Mouse (Mus musculus) MEL (cell line): ENCODE results near the gene Emilin2. TPM values are rescaled to one million over a fixed set of nuclear protein-coding genes. Genes with fewer than 3 reads are reported as not detected.

Experiments used
- DNase-seq: peaks from one replicate; pipeline ENCODE4 v3.0.0; 2011; ENCODE audit warnings: low read depth, low spot score
- H3K27ac ChIP-seq: 2 replicates; pipeline ENCODE4 v1.5.1; 2012; ENCODE audit warnings: low read depth, mild to moderate bottlenecking, control low read depth, low read length, moderate library complexity; ENCODE audit not compliant: control insufficient read depth
- H3K27me3 ChIP-seq, 2 experiments: fragments of 150-350 bp in 1 of 2; sonication (generic) in 1 of 2; 2 replicates each; pipeline ENCODE4 v1.6.1; 2012; ENCODE audit warnings: low read length in 2 of 2, mild to moderate bottlenecking in 2 of 2, improper control_type of control experiment in 1 of 2, moderate library complexity in 1 of 2; ENCODE audit not compliant: insufficient read depth in 2 of 2, control insufficient read depth in 1 of 2
- H3K36me3 ChIP-seq, 2 experiments: 2 replicates each; pipeline ENCODE4 v1.6.1; 2012 to 2014; ENCODE audit warnings: low read length in 2 of 2, improper control_type of control experiment in 1 of 2, inconsistent platforms in 1 of 2, mild to moderate bottlenecking in 1 of 2; ENCODE audit not compliant: insufficient read depth in 2 of 2, control insufficient read depth in 1 of 2
- H3K4me1 ChIP-seq, 2 experiments: fragments of 150-350 bp in 1 of 2; sonication (generic) in 1 of 2; 2 replicates each; pipeline ENCODE4 v1.6.1; 2012; ENCODE audit warnings: low read length in 2 of 2, improper control_type of control experiment in 1 of 2, mild to moderate bottlenecking in 1 of 2; ENCODE audit not compliant: insufficient read depth in 2 of 2, control insufficient read depth in 1 of 2
- H3K4me3 ChIP-seq, 2 experiments: fragments of 150-350 bp in 1 of 2; sonication (generic) in 1 of 2; 2 replicates each; pipeline ENCODE4 v1.5.1; 2012; ENCODE audit warnings: low read depth in 2 of 2, low read length in 2 of 2, mild to moderate bottlenecking in 2 of 2, moderate library complexity in 2 of 2, control low read depth in 1 of 2, improper control_type of control experiment in 1 of 2; ENCODE audit not compliant: control insufficient read depth in 1 of 2, insufficient read depth in 1 of 2
- H3K79me2 ChIP-seq: 2 replicates; pipeline ENCODE4 v1.6.1; 2012; ENCODE audit warnings: mild to moderate bottlenecking, low read length, moderate library complexity; ENCODE audit not compliant: control insufficient read depth, poor library complexity, insufficient read depth
- H3K9ac ChIP-seq: 2 replicates; pipeline ENCODE4 v1.6.1; 2012; ENCODE audit warnings: low read depth, mild to moderate bottlenecking, control low read depth, low read length, moderate library complexity; ENCODE audit not compliant: control insufficient read depth, poor library complexity, severe bottlenecking
- H3K9me3 ChIP-seq: fragments of 150-350 bp; sonication (generic); replicated peaks from 2 replicates; pipeline ENCODE4 v1.6.1; 2012; ENCODE audit warnings: mild to moderate bottlenecking, low read length, improper control_type of control experiment, moderate library complexity; ENCODE audit not compliant: insufficient read depth
- BHLHE40 ChIP-seq: IDR thresholded peaks from 2 replicates; pipeline ENCODE4 v1.6.1; 2012; ENCODE audit warnings: low read depth, mild to moderate bottlenecking, inconsistent platforms, low read length, improper control_type of control experiment, borderline replicate concordance
- CHD2 ChIP-seq: IDR thresholded peaks from 2 replicates; pipeline ENCODE4 v1.6.1; 2011; ENCODE audit warnings: low read length, improper control_type of control experiment
- EP300 ChIP-seq, 2 experiments: IDR thresholded peaks; 2 replicates each; pipeline ENCODE4 v1.6.1; 2011; ENCODE audit warnings: improper control_type of control experiment in 2 of 2, low read length in 2 of 2, low read depth in 1 of 2, mild to moderate bottlenecking in 1 of 2
- ETS1 ChIP-seq: IDR thresholded peaks from 2 replicates; pipeline ENCODE4 v1.6.1; 2012; ENCODE audit warnings: low read depth, mild to moderate bottlenecking, inconsistent platforms, low read length, improper control_type of control experiment, moderate library complexity
- GABPA ChIP-seq: IDR thresholded peaks from 2 replicates; pipeline ENCODE4 v1.6.1; 2012; ENCODE audit warnings: low read depth, mild to moderate bottlenecking, inconsistent platforms, low read length, improper control_type of control experiment, moderate library complexity
- GATA1 ChIP-seq: IDR thresholded peaks from 2 replicates; pipeline ENCODE4 v1.6.1; 2011; ENCODE audit warnings: low read depth, low read length, improper control_type of control experiment
- HCFC1 ChIP-seq: IDR thresholded peaks from 2 replicates; pipeline ENCODE4 v1.6.1; 2012; ENCODE audit warnings: low read depth, mild to moderate bottlenecking, inconsistent platforms, low read length, improper control_type of control experiment, moderate library complexity
- JUND ChIP-seq: IDR thresholded peaks from 2 replicates; pipeline ENCODE4 v1.6.1; 2011; ENCODE audit warnings: low read depth, mild to moderate bottlenecking, improper control_type of control experiment, low read length
- KAT2A ChIP-seq: conservative IDR thresholded peaks from 2 replicates; pipeline ENCODE4 v1.6.1; 2012; ENCODE audit warnings: low read depth, low read length, improper control_type of control experiment, inconsistent platforms
- MEF2A ChIP-seq: IDR thresholded peaks from 2 replicates; pipeline ENCODE4 v1.6.1; 2014; ENCODE audit warnings: low read depth, mild to moderate bottlenecking, inconsistent platforms, low read length, improper control_type of control experiment; ENCODE audit not compliant: poor library complexity, insufficient replicate concordance, severe bottlenecking; ENCODE audit errors: extremely low read depth
- MXI1 ChIP-seq: IDR thresholded peaks from 2 replicates; pipeline ENCODE4 v1.6.1; 2011; ENCODE audit warnings: mild to moderate bottlenecking, low read depth, low read length, improper control_type of control experiment
- MYC ChIP-seq: IDR thresholded peaks from 2 replicates; pipeline ENCODE4 v1.6.1; 2011; ENCODE audit warnings: low read depth, mild to moderate bottlenecking, low read length, improper control_type of control experiment, moderate library complexity
- NELFE ChIP-seq: IDR thresholded peaks from 2 replicates; pipeline ENCODE4 v1.6.1; 2011; ENCODE audit warnings: low read depth, low read length, improper control_type of control experiment
- NRF1 ChIP-seq: IDR thresholded peaks from 2 replicates; pipeline ENCODE4 v1.6.1; 2014; ENCODE audit warnings: low read depth, mild to moderate bottlenecking, inconsistent platforms, low read length, improper control_type of control experiment, moderate library complexity; ENCODE audit not compliant: poor library complexity, insufficient read depth, severe bottlenecking
- POLR2AphosphoS2 ChIP-seq: IDR thresholded peaks from 2 replicates; pipeline ENCODE4 v1.6.1; 2011; ENCODE audit warnings: low read length, improper control_type of control experiment
- RCOR1 ChIP-seq: IDR thresholded peaks from 2 replicates; pipeline ENCODE4 v1.6.1; 2012; ENCODE audit warnings: low read depth, mild to moderate bottlenecking, inconsistent platforms, low read length, improper control_type of control experiment
- SIN3A ChIP-seq: IDR thresholded peaks from 2 replicates; pipeline ENCODE4 v1.6.1; 2012; ENCODE audit warnings: low read length, improper control_type of control experiment, inconsistent platforms
- TAL1 ChIP-seq: IDR thresholded peaks from 2 replicates; pipeline ENCODE4 v1.6.1; 2012; ENCODE audit warnings: mild to moderate bottlenecking, inconsistent platforms, low read length, moderate library complexity, mixed read lengths
- TBP ChIP-seq: IDR thresholded peaks from 2 replicates; pipeline ENCODE4 v1.8.0; 2011; ENCODE audit warnings: low read depth, low read length, improper control_type of control experiment
- TCF12 ChIP-seq: IDR thresholded peaks from 2 replicates; pipeline ENCODE4 v1.6.1; 2014; ENCODE audit warnings: low read depth, mild to moderate bottlenecking, inconsistent platforms, low read length, improper control_type of control experiment, moderate library complexity
- UBTF ChIP-seq: IDR thresholded peaks from 2 replicates; pipeline ENCODE4 v1.6.1; 2012; ENCODE audit warnings: low read depth, mild to moderate bottlenecking, inconsistent platforms, low read length, improper control_type of control experiment, moderate library complexity, borderline replicate concordance; ENCODE audit not compliant: insufficient read depth
- ZKSCAN1 ChIP-seq: IDR thresholded peaks from 2 replicates; pipeline ENCODE4 v1.6.1; 2012; ENCODE audit warnings: low read depth, mild to moderate bottlenecking, inconsistent platforms, low read length, improper control_type of control experiment, moderate library complexity
- ZMIZ1 ChIP-seq: IDR thresholded peaks from 2 replicates; pipeline ENCODE4 v1.6.1; 2012; ENCODE audit warnings: low read depth, mild to moderate bottlenecking, inconsistent platforms, low read length, improper control_type of control experiment, moderate library complexity
- ZNF384 ChIP-seq: IDR thresholded peaks from 2 replicates; pipeline ENCODE4 v1.6.1; 2012; ENCODE audit warnings: low read depth, mild to moderate bottlenecking, inconsistent platforms, low read length, improper control_type of control experiment
- polyA plus RNA-seq, 2 experiments: library from polyadenylated mRNA; stranded (reverse) in 1 of 2; unstranded in 1 of 2; fragments of >175 nt in 1 of 2; fragments of >200 nt in 1 of 2; gene quantifications; 2 replicates each; pipeline versions ENCODE4 v1.2.1 to v1.2.4; 2012; ENCODE audit warnings: low replicate concordance in 2 of 2, low read depth in 1 of 2; ENCODE audit not compliant: insufficient read length in 2 of 2, insufficient read depth in 1 of 2, missing spikeins in 1 of 2
- total RNA-seq: library from RNA; depleted of rRNA; stranded (reverse); fragments of 300-350 nt; gene quantifications from 2 replicates; pipeline ENCODE4 v1.2.3, GENCODE M21; 2012

Emilin2 gene
- total and polyA plus RNA-seq, 3 experiments: 37.4 to 95.5 (median 92.6) TPM

- no peak overlapping the region for H3K4me3 ChIP-seq
- H3K79me2 ChIP-seq: peaks cover 39% of the 10 kb centered on the region
- TF ChIP-seq NELFE: no peak
- no peak for TF ChIP-seq GATA1
- TF ChIP-seq TCF12: no peak
- TF ChIP-seq ZMIZ1: no peak
- TF ChIP-seq HCFC1: no peak
- no peak for TF ChIP-seq MEF2A
- no peak for TF ChIP-seq ZNF384
- no peak for TF ChIP-seq EP300 (IDR thresholded peaks at IDR 0.05; ENCODE audit: low read depth in 1 of 2, low read length in 2 of 2)
These were observed 104.5 kb downstream of the Emilin2 start for GRCm38 (mm10) chr17:71207268-71207667.

DNA sequence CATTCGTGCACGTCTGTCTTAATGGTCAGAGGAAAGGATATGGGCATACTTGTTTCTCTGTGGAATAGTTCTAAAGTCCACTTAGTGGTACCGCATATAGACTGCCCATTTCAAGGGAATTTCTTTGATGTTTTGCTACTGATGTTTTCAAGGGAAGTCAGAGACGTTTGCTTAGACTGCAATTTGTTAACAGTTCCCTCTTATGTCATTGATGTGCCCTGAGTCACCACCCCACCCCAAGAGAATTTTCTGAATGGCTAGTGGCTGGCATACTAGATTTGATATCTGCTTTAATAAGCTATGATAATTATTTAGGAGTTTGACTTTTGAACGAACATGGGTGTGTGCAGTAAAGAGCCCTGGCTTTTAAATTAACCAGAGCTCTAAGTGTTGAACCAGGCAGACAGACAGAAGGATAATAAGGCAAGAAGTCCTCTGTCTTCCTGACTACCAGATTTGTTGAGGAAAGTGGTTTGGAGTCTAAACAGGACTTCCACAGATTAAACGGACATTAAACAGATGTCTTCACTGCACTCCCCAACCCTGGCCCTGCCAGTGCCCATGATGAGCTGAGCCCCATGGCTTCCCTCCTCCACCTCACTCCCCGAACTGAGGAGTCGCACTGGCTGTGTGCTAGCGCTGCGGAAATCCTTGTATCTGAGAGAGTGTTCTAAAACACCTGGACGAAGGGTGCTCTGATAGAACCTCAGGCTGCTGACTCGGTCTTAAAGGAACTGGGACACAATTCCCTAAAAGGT is 105.5 kb downstream of the Emilin2 start:
- no peak overlapping the region for H3K4me3 ChIP-seq
- H3K36me3 ChIP-seq: peaks cover 0 to 49% of the 10 kb centered on the region in 2 experiments; a peak in 2 of 4 replicates
- peaks cover 24 to 29% of the 10 kb centered on the region in 2 experiments for H3K4me1 ChIP-seq
- peaks cover 41% of the 10 kb centered on the region for H3K79me2 ChIP-seq
- no peak overlapping the region for H3K9ac ChIP-seq
- TF ChIP-seq JUND (no peak), UBTF (no peak), TBP (no peak), ETS1 (no peak), MXI1 (no peak), MEF2A (no peak), KAT2A (no peak), MYC (no peak), EP300 (IDR thresholded peaks at IDR 0.05; ENCODE audit: low read depth in 1 of 2, low read length in 2 of 2) (no peak), TCF12 (no peak), GABPA (no peak), POLR2AphosphoS2 (no peak), TAL1 (no peak), RCOR1 (no peak), HCFC1 (no peak), ZKSCAN1 (no peak), SIN3A (no peak), BHLHE40 (no peak), CHD2 (no peak), NRF1 (no peak)
- no peak overlapping the region for H3K27ac ChIP-seq
- H3K9me3 ChIP-seq: no peaks in the 10 kb centered on the region
- no peak for DNase-seq
- H3K27me3 ChIP-seq: no peaks in the 10 kb centered on the region

More at GRCm38 (mm10) chr17:71207268-71207667, 104.5 kb downstream of the Emilin2 start:
- Histone ChIP-seq H3K4me1 (peaks cover 27 to 29% of the 10 kb centered on the region in 2 experiments), H3K9me3 (no peaks in the 10 kb centered on the region), H3K9ac (no peak overlapping the region), H3K36me3 (peaks cover 0 to 53% of the 10 kb centered on the region in 2 experiments; a peak in 2 of 4 replicates), H3K27ac (no peak overlapping the region), H3K27me3 (no peaks in the 10 kb centered on the region)
- no peak for DNase-seq
